Mouse (Mus musculus): ENCODE data around the gene Slc5a2.

DNA sequence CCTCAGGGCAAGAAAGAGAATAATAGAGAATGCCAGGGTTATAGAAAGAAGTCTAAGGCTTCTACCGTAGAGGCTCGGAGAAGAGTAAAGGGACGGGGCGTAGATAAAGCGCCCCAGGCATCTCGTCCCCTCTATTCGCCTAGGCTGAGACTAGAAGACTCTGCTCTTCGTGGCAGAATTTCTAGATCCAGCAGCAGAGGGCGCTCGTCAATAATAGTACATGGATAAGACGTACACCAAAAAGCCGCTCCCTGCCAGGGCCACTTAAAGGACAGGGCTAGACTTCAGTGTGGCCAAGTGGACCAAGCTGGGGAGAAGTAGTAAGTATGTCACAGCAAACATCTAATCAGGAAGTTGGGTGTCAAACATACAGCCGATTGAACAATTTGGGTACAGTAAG, 18.0 kb upstream of the Slc5a2 start:
- TF ChIP-seq CTCF (IDR thresholded peaks at IDR 0.05) (peak; percentile 83), EP300 (IDR thresholded peaks at IDR 0.05) (0 out of 2 replicates have a peak, but pooled peaks have one; percentile 27)
